Mouse (Mus musculus) liver, embryonic 14.5 days (tissue): ENCODE measurements around the gene Stpg2. TPM values are rescaled to one million over a fixed set of nuclear protein-coding genes. Genes with fewer than 3 reads are reported as not detected.

Experiments used
- ATAC-seq: fragments of 200-750 bp; cut with Nextera tagmentation; 2 replicates; pipeline ENCODE4 v1.8.0; 2017; ENCODE audit warnings: moderate number of reproducible peaks, mild to moderate bottlenecking, moderate library complexity; ENCODE audit not compliant: insufficient read depth
- DNase-seq, 3 experiments: peaks; one replicate each; pipeline ENCODE4 v3.0.0-alpha.2; 2012 to 2013; ENCODE audit warnings: low read depth in 3 of 3, low spot score in 3 of 3
- H3K27ac ChIP-seq: fragments of 300-500 bp; sonication (generic); 2 replicates; pipeline ENCODE4 v1.5.1; 2014; ENCODE audit warnings: moderate library complexity, mild to moderate bottlenecking, control low read depth, inconsistent platforms
- H3K27me3 ChIP-seq: fragments of 300-500 bp; sonication (generic); 2 replicates; pipeline ENCODE4 v1.6.1; 2014; ENCODE audit warnings: mild to moderate bottlenecking, low read length, moderate library complexity; ENCODE audit not compliant: control insufficient read depth, insufficient read depth
- H3K36me3 ChIP-seq: fragments of 300-500 bp; sonication (generic); replicated peaks from 2 replicates; pipeline ENCODE4 v1.6.1; 2014; ENCODE audit warnings: low read depth; ENCODE audit not compliant: control insufficient read depth, insufficient read depth
- H3K4me1 ChIP-seq, 2 experiments: fragments of 200-500 bp in 1 of 2; fragments of 300-500 bp in 1 of 2; sonication (generic) in 1 of 2; replicated peaks; 2 replicates each; pipeline ENCODE4 v1.6.1; 2012 to 2014; ENCODE audit warnings: antibody characterized with exemption in 1 of 2, inconsistent platforms in 1 of 2, low read length in 1 of 2; ENCODE audit not compliant: control insufficient read depth in 2 of 2, insufficient read depth in 2 of 2
- H3K4me2 ChIP-seq: fragments of 300-500 bp; sonication (generic); 2 replicates; pipeline ENCODE4 v1.6.1; 2014; ENCODE audit warnings: low read depth, mild to moderate bottlenecking, control low read depth, moderate library complexity
- H3K4me3 ChIP-seq, 2 experiments: fragments of 200-500 bp in 1 of 2; fragments of 300-500 bp in 1 of 2; sonication (generic) in 1 of 2; 2 replicates each; pipeline ENCODE4 v1.5.1; 2012 to 2014; ENCODE audit warnings: low read depth in 2 of 2, low read length in 2 of 2, mild to moderate bottlenecking in 2 of 2, control low read depth in 1 of 2, inconsistent platforms in 1 of 2, moderate library complexity in 1 of 2; ENCODE audit not compliant: insufficient read depth in 1 of 2
- H3K9ac ChIP-seq: fragments of 300-500 bp; sonication (generic); replicated peaks from 2 replicates; pipeline ENCODE4 v1.6.1; 2014; ENCODE audit warnings: mild to moderate bottlenecking, control low read depth, moderate library complexity
- H3K9me3 ChIP-seq: fragments of 300-500 bp; sonication (generic); 2 replicates; pipeline ENCODE4 v1.6.1; 2016; ENCODE audit warnings: low read length, mixed read lengths; ENCODE audit not compliant: control insufficient read depth
- CTCF ChIP-seq: IDR thresholded peaks from 2 replicates; pipeline ENCODE4 v1.5.1; 2016; ENCODE audit warnings: antibody characterized with exemption, low read depth, control low read depth
- EP300 ChIP-seq: IDR thresholded peaks from 2 replicates; pipeline ENCODE4 v1.6.1; 2016; ENCODE audit warnings: antibody characterized with exemption, low read depth
- WGBS: fragments of 180-500 bp; shearing (Covaris S2); extraction: QIAGEN DNeasy Blood & Tissue Kit; methylation state at CpG from one replicate; pipeline ENCODE4 v1.1.7; 2014; ENCODE audit not compliant: insufficient replicate concordance; 5-methylcytosine and 5-hydroxymethylcytosine counted together
- polyA plus RNA-seq, 2 experiments: library from polyadenylated mRNA; depleted of rRNA in 1 of 2; stranded (reverse) in 1 of 2; unstranded in 1 of 2; fragments of >200 nt; fragmentation: Nextera tagmentation in 1 of 2; extraction: Ambion mirVana in 1 of 2; gene quantifications; 2 replicates each; pipeline versions ENCODE4 v1.2.1 to v1.2.3; 2012 to 2014

Stpg2 gene
- polyA plus RNA-seq, 2 experiments: not detected

DNA sequence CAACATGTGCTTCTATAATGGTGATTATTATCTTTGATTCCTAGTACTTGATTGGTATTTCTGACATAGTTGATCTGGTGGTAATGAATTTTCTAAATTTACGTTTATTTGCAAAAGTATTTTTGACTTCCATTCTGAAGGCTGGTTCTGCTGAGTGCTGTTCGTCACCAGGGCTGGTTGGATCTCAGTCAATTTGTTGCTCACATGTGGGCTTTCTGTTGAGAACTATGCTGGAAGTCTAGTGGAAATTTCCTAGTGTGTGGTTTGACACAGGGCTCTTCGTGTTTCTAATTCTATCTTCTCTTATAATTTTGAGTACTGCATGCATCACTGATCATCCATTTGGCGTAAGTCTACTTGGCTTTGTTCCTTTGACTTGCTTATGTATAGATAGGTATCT, 504.3 kb downstream of the Stpg2 start:
- TF ChIP-seq CTCF (no peak), EP300 (no peak)

DNA sequence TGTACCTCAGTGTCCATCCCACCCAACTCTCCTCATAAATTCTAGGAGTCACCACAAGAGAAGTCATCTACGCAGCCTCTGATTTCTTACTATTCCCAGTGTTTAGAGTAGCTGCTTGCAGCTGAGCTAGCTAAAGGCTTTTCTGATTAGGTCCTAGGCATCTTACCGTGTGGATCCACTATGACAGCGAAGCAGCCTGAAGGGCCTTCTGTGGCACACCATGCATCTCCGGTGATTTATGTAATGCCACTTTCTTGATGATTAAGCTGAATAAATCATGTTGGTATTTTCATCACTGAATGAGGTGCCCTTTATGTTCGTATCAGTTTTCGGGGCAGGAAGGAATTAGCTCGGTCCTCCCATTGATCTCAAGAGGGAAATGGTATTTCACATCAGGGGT, 523.3 kb downstream of the Stpg2 start:
- WGBS: 70% methylated on average over 7 of the region's 7 CpGs
- DNase-seq: no peak
- no peak overlapping the region for H3K27ac ChIP-seq
- H3K9me3 ChIP-seq: no peaks in the 10 kb centered on the region
- no peak for TF ChIP-seq CTCF
- no peak for TF ChIP-seq EP300
- H3K4me1 ChIP-seq: no peaks in the 10 kb centered on the region
- H3K4me2 ChIP-seq: no peak overlapping the region
- no peak for ATAC-seq
- H3K27me3 ChIP-seq: no peaks in the 10 kb centered on the region
- no peaks in the 10 kb centered on the region for H3K36me3 ChIP-seq
- H3K9ac ChIP-seq: no peak overlapping the region
- no peak overlapping the region for H3K4me3 ChIP-seq

More for the DNA sequence above, 504.3 kb downstream of the Stpg2 start:
- Histone ChIP-seq H3K27me3 (no peaks in the 10 kb centered on the region), H3K9me3 (no peaks in the 10 kb centered on the region), H3K4me2 (no peak overlapping the region), H3K4me3 (no peak overlapping the region), H3K27ac (no peak overlapping the region), H3K4me1 (no peaks in the 10 kb centered on the region), H3K36me3 (no peaks in the 10 kb centered on the region), H3K9ac (no peak overlapping the region)
- ATAC-seq (no peak), DNase-seq (no peak)
- 47% methylated on average over 4 of the region's 4 CpGs for WGBS

DNA sequence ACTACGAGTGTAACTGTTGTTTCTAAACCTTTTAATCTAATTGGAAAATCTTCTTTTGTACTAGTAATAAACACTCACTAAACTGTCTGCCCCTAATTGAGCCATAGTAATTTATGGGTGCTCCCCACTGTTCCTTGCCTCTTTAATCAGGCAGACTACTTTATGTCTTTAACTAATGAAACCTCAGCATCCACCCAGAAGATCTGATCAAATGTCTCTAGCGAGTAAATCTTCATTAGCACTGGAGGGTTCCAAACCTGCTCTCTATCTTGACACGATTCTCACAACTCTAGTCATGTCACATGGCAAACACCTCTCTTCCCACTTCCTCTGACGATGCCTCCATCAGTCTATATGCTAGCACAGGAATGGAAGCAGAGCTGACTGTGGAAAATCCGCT, 523.8 kb downstream of the Stpg2 start:
- WGBS: 61% methylated on average over 5 of the region's 5 CpGs
- no peak for ATAC-seq
- Histone ChIP-seq H3K36me3 (no peaks in the 10 kb centered on the region), H3K9me3 (no peaks in the 10 kb centered on the region), H3K27ac (no peak overlapping the region), H3K4me1 (no peaks in the 10 kb centered on the region), H3K4me3 (no peak overlapping the region), H3K27me3 (no peaks in the 10 kb centered on the region), H3K4me2 (no peak overlapping the region), H3K9ac (no peak overlapping the region)
- DNase-seq: no peak
- TF ChIP-seq CTCF (no peak), EP300 (no peak)

DNA sequence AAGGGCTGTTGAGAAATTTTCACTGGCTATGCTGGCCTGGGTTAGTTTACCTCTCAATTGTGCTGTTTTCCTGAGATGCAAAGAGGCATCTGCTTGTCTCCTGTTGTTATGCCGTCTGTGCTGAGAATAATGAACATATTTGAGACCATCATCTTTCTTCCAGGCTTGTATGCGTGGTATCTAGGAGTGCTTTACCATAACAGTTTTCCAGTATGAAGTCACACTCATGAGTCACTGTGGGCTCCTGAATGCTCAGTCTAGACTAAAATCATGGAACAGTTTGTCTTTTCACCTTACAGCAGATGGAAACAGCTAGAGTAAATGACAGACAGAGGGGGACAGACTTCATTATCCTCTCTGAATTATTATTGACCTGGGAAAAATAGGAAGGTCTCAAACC, 527.7 kb downstream of the Stpg2 start:
- no peak for DNase-seq
- ATAC-seq: no peak
- Histone ChIP-seq H3K4me3 (no peak overlapping the region), H3K4me1 (no peaks in the 10 kb centered on the region), H3K27me3 (no peaks in the 10 kb centered on the region), H3K36me3 (no peaks in the 10 kb centered on the region), H3K9me3 (no peaks in the 10 kb centered on the region), H3K27ac (no peak overlapping the region), H3K9ac (no peak overlapping the region), H3K4me2 (no peak overlapping the region)
- WGBS: 61% methylated on average over 2 of the region's 2 CpGs
- TF ChIP-seq EP300 (no peak), CTCF (no peak)

DNA sequence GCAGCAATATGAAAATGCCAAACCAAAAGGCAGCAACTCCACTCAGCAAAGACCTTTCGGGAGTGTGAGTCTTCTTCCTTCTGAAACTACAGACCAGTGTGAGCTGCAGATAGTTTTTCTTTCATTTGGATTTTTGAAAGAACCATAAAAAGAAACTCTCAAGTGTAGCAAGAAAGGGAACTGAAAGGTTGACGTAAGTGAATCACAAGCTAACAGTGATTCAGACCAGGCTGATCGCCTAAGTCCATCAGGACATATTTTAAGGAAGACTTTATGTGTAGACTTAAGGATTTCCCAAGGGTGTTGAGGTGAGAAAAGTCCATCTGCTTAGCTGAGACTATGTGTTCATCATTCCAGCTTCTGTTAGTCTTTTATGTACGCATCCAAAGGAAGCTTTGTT, 533.9 kb downstream of the Stpg2 start:
- ATAC-seq (no peak), DNase-seq (no peak)
- Histone ChIP-seq H3K9ac (no peak overlapping the region), H3K9me3 (no peaks in the 10 kb centered on the region), H3K27ac (no peak overlapping the region), H3K4me1 (no peaks in the 10 kb centered on the region), H3K4me3 (no peak overlapping the region), H3K27me3 (no peaks in the 10 kb centered on the region), H3K4me2 (no peak overlapping the region), H3K36me3 (no peaks in the 10 kb centered on the region)
- 64% methylated on average over 4 of the region's 4 CpGs for WGBS
- TF ChIP-seq EP300 (no peak), CTCF (no peak)

Other genes starting within 250 kb of the Stpg2 start
- gene Rap1gds1, start 130.5 kb upstream of the Stpg2 start, polyA plus RNA-seq (2012; rRNA removed): 4.9 and 7.0 TPM in 2 replicates
- gene Rap1gds1, start 130.5 kb upstream of the Stpg2 start, polyA plus RNA-seq (2014; fragmentation: Nextera tagmentation; extraction: Ambion mirVana): 11.9 and 12.6 TPM in 2 replicates